Mouse (Mus musculus): ENCODE results near the gene Dusp2.

Dusp2 gene

DNA sequence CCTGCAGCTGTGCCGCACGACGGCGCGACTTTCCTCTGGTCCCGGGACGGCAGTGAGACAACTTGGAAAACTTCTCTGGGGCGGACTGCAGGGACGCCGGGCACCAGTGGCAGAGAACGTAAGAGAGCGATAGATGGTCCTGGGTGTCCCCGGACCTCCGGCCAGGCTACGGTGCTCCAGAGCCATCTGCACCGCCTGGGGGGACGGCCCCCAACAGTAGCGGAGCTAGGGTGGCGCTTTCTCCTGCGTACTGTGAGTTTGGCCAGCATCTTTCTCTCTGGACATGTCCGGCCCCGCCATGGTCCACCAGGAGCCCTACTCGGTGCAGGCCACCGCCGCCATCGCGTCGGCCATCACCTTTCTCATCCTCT, 27.3 kb downstream of the Dusp2 start:
- in situ Hi-C loops (cut with MboI; ENCODE audit: unreplicated experiment in 2 of 2) = loop anchor here (5.0 to 10.0 kb wide), 2 partner anchors 89 to 182 kb away; partner anchors contain the start of gene Prom2 (in 1 of the 2)

DNA sequence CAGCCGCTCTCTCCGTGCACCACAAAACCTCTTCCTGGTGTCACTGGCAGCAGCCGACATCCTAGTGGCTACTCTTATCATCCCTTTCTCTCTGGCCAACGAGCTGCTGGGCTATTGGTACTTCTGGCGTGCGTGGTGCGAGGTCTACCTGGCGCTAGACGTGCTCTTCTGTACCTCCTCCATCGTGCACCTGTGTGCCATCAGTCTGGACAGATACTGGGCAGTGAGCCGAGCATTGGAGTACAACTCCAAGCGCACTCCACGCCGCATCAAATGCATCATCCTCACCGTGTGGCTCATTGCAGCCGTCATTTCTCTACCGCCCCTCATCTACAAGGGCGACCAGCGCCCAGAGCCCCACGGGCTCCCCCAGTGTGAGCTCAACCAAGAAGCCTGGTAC, 27.7 kb downstream of the Dusp2 start:
- in situ Hi-C loops (cut with MboI; ENCODE audit: unreplicated experiment in 2 of 2) = loop anchor here (5.0 to 10.0 kb wide), 2 partner anchors 89 to 181 kb away; partner anchors contain the start of gene Prom2 (in 1 of the 2)

DNA sequence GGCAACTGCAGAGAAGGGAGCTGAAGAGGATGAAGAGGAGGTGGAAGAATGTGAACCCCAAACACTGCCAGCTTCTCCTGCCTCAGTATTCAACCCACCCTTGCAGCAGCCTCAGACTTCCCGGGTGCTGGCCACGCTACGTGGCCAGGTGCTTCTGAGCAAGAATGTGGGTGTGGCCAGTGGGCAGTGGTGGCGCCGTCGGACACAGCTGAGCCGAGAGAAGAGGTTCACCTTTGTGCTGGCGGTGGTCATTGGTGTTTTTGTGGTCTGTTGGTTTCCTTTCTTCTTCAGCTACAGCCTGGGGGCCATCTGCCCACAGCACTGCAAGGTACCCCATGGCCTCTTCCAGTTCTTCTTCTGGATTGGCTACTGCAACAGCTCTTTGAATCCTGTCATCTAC, 28.5 kb downstream of the Dusp2 start:
- in situ Hi-C loops (cut with MboI; ENCODE audit: unreplicated experiment in 2 of 2) = loop anchor here (5.0 to 10.0 kb wide), 2 partner anchors 88 to 180 kb away; partner anchors contain the start of gene Prom2 (in 1 of the 2)

DNA sequence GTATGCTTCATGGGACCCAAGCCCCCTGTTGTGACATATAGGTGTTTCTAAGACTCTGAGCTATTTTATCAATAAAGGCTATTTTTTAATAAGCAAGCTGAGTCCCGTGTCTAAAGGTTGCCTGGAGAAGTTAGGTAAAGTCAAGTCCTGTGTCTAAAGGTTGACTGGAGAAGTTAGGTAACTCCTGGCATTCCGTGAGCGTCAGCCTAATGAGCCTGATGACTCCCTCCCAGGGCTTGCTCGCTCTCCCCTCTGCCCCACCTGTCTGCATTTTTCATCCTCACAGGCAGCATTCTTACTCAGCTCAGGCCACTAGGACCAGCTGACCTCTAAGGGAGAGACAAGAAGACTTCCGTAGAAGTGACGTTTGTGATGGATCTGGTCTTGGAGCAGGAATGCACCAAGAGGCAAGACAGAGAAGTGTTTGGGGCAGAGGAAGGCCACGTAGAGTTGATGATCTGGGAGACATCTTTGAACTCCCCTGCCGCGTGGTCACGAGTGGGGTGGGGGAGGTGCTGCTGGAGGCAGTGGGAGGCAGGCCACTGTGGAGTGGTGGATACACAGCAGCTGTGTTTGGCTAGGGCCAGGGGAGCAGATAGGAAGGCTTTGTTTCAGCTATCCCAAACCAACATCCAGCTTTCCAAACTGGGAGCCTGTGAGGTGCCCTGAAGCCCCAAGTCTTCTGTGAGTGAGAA, 31.3 kb downstream of the Dusp2 start:
- in situ Hi-C loops (cut with MboI; ENCODE audit: unreplicated experiment in 2 of 2) = loop anchor here in 1 of 2 experiments (5.0 to 10.0 kb wide), 2 partner anchors 85 to 178 kb away; partner anchors contain the start of gene Prom2

DNA sequence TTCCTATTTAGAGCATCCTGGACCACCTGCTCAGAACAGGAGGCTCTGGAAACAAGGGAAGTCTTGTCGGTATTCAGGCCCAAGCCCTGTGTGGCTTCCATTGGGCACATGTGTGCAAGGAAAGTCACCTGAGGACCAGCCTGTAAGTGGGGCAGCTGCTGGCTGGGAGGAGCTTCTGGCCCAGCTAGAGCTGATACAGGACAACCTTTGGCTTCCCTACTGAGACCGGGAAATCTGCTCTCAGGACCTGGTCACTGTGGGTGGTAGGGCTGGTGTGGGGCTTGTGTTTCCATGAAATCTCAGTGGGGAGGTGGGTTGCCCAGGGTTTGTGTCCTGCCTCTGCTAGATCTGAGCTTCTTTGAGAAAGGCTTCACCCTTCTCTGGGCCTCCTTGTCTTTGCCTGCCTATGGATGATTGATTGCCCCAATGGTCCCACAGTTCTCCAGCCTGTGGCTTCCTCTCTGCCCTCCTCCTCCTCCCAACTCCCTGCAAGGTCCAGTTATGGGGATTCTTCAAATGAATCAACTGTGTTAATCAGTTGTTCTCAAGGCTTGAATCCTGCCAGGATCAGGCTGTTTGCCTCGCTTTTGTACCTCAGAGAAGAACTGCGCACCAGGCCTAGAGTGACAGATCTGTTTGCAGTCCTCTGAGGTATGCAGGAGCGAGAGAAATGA, 33.9 kb downstream of the Dusp2 start:
- in situ Hi-C loops (cut with MboI; ENCODE audit: unreplicated experiment in 2 of 2) = loop anchor here in 1 of 2 experiments (5.0 to 10.0 kb wide), 3 partner anchors 52 to 175 kb away; partner anchors contain the start of gene Prom2

DNA sequence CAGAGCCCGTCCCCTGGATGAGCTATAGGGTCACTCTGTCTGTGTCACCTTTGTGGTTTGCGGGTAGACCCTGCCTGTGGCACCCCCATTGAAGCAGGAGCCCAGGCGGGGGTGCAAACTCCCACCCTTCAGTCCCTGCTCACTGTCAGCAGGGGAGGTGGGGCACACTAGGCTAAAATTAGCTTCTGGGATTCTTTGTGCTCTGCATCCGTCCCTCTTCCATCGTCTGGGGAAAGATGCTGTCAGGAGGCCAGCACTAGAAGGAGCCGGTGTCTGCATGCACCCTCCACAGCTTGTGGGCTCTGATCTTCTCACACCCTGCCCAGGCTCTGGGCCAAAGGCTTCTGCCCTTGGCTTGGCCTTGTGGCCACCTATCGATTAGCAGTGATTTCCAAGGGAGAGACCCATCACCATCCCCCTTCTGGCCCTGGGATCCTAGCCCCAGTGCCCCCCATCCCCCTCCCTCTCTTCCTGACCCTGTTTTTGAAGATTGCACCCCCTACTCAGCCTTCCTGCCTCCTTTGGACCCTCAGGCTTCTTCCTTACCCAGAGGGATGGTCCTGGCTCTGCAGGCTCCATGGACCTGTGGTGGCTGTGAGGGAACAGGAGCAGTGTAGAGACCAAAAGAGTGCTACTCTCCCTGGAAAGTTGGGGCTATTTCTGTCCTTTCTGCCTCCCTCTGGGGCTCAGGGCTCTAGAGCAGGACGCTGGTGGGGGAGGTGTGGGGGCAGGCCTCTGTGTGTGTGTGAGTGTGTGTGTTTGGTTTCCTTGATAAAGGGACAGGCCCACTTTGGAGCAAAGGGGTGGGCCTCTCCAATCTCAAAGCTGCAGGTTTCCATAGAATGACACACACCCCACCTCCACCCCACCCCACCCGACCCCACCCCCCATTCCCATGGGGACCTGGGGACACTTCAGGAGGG, 34.9 kb downstream of the Dusp2 start:
- in situ Hi-C loops (cut with MboI; ENCODE audit: unreplicated experiment in 2 of 2) = loop anchor here in 1 of 2 experiments (5.0 kb wide), 1 partner anchor 51 kb away; no protein-coding TSS in a partner anchor

DNA sequence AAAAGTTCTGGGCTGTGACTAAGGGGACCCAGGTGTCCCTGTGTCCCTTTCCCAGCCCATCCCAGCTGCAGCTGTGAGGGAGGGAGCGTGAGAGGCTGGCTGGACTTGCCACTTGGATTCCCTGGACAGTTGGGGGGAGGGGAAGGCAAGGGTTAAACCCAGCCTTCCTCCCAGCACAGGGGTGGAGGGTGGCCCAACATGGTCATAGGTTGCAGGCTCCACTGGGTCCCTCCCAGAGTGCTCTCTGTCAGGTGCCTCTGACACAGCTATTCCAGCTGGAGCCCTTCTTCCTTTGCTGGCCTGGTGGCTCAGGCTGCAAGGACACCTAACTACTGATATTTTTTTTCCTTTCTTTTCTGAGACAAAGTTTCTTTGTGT, 35.5 kb downstream of the Dusp2 start:
- in situ Hi-C loops (cut with MboI; ENCODE audit: unreplicated experiment in 2 of 2) = loop anchor here in 1 of 2 experiments (5.0 kb wide), 1 partner anchor 51 kb away; no protein-coding TSS in a partner anchor

DNA sequence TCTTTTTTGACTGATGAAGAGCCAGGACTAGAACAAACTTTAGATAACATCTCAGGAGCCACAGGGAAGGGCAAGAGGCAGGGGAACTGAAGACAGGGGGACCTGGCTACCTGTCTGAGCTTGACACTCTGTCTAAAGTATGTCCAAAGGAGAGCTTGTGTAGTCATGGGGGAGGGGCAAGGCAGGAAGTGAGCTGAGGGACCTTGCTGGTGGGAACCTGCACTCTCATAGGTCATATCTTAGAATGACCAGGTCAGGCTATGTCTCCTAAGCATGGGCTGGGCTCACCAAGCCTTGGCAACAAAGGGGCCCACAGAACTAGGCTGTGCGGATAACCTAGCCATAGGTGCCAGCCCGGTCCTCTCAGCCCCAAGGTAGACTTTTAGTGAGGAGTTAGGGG, 36.1 kb downstream of the Dusp2 start:
- in situ Hi-C loops (cut with MboI; ENCODE audit: unreplicated experiment in 2 of 2) = loop anchor here in 1 of 2 experiments (5.0 kb wide), 1 partner anchor 50 kb away; no protein-coding TSS in a partner anchor

DNA sequence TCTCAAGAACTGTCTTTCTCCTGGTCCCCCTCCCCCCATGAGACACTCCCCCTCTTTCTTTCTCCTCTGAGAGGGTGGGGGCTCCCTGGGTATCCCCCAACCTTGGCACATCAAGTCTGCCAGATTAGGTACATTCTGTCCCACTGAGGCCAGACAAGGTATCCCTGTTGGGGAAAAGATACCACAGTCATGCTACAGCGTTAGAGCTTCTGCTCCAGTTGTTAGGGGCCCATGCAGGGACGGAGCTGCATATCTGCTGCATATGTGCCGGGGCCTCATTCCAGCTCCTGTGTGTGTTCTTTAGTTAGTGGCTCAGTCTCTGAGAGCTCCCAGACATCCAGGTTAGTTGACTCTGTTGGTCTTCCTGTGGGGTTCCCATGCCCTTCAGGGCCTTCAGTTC, 38.2 kb downstream of the Dusp2 start:
- in situ Hi-C loops (cut with MboI; ENCODE audit: unreplicated experiment in 2 of 2) = loop anchor here in 1 of 2 experiments (5.0 kb wide), 1 partner anchor 48 kb away; no protein-coding TSS in a partner anchor

DNA sequence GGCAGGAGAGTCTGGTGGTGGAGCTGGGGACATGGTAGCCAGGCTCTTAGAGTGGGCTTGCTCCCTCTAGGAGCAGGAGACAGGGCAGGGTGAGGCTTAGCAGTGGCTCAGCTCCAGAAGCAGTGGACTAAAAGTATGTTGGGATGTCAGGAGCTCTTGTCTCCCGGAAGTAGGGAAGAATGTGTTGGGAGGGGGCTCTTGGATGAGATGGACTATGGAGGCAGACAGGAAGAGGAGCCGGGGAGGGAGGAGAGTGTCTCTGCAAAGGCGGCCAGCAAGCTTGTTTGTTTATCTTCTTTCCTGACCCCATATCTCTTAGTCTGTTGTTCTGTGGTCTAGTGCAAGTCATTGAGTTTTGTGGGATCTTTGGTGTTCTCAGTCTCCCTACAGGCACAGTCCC, 39.1 kb downstream of the Dusp2 start:
- in situ Hi-C loops (cut with MboI; ENCODE audit: unreplicated experiment in 2 of 2) = no loop called here

DNA sequence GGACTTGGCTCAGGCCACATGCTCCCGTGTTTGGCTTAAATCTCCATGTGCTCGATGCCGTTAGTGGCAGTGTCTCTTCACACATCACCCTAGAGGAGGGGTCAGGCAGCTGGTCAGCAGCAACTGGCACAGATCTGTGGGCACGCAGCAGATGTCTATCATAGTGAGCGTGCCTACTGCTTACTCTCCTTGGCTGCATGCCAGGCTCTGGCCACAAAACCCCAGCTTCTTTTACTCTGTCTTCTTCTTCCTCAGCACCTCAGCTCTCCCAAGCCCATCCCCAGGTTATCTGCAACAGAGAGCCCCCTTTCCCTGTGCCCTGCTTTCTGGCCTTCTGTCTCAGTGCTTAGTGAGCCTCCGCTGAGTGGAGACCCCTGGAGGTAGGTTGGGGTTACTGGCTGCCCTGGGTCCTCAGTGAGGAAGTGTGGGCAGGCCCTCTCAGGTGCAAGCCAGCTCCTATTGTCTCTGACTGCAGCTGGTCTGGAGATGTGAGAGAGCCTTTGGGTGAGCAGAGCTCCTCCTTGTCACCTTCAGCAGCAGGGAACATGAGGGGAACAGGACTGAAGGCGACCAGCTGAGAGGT, 39.9 kb downstream of the Dusp2 start:
- in situ Hi-C loops (cut with MboI; ENCODE audit: unreplicated experiment in 2 of 2) = no loop called here

DNA sequence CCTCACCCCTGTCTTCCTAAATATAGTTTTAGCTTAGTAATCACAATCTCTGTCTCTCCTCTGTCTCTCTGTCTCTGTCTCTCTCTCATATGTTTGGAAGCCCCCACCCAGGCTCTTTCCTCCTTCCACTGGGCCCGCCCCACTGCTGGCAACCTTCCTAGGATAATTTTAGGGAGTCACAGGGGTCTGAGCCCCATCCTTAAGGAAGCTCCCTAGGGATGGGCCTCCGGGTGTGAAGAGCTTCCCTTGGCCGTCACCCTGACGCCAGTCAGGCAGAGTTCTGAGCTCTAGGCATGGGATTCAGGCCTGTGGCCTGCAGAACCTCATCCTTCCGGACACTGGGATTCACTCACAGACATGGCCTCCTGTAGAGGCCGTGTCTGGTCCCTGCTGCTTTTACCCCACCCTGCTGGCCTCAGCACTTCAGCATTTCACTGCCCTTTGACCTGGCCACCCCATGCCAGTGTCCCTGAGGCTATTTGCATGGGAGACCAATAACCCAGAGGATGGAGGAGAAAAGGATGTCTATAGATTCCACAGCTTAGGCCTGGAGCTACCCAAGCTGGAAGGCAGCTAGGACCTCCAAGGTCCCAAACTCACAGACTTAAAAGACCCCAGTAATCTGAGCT, 40.6 kb downstream of the Dusp2 start:
- in situ Hi-C loops (cut with MboI; ENCODE audit: unreplicated experiment in 2 of 2) = no loop called here

DNA sequence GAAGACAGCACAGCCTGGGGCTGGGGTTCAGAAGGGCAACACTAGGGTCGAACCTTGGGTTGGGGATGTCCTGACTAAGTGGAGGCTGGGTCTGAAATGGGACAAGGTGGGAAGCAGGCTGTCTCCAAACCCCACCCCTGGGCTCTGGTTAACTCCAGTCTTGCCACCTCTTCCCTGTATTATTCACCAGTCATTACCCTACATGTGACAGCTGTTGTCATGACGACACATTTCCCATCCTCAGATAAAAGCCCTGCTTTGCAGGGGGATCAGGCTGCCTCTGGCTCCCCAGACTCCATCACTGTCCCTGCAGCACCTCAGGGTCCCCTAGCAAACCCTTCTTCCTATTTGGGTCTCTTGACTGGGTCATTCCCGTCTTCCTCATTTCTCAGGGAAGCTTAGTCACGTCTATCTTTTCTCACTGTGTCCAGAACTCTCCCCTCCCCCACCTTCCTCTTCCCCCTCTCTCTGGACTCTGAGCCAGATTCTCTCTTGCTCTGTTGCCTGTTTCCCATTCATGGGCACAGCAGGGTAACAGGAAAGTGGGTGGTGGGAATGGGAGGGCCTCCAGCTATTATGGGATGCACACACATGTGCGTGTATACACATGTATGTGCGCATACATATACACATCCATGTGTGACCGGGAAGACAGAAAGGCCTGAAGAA, 42.1 kb downstream of the Dusp2 start:
- in situ Hi-C loops (cut with MboI; ENCODE audit: unreplicated experiment in 2 of 2) = no loop called here

DNA sequence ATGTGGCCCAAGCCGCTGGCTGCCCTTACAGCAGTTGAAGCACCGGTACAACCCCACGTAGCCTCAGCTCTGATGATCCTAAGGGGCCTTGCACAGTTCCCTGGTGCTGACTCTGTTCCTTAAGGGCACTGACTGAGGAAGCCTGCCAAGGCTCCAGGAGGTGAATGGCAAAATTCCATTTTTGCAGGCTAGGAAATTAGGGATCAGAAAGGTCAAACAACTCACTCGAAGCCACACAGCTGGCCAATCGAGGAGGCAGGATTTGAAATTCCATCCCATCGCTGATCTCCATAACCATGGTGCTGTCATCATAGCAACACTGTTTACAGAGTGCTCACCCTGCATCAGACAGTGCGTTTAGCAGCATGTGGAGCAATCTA, 42.6 kb downstream of the Dusp2 start:
- in situ Hi-C loops (cut with MboI; ENCODE audit: unreplicated experiment in 2 of 2) = no loop called here

DNA sequence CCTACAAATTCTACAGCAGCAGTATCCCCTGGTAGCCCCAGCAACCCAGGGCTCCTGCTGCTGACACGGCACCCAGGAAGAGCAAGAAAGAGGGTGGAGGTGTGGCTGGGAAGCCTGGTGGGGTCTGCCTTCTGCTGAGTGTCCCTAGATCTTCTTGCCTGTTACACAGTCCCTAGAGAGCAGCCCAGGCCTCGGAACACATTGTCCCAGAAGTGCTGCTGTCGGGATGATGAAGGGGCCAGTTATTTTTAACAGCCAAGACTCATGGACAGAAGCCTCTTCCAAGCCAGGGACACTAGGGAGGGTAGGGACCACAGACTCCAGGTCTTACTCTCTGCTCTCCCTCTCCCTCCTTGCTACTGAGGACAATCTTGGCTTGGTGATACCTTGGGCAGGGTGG, 43.3 kb downstream of the Dusp2 start:
- in situ Hi-C loops (cut with MboI; ENCODE audit: unreplicated experiment in 2 of 2) = no loop called here

DNA sequence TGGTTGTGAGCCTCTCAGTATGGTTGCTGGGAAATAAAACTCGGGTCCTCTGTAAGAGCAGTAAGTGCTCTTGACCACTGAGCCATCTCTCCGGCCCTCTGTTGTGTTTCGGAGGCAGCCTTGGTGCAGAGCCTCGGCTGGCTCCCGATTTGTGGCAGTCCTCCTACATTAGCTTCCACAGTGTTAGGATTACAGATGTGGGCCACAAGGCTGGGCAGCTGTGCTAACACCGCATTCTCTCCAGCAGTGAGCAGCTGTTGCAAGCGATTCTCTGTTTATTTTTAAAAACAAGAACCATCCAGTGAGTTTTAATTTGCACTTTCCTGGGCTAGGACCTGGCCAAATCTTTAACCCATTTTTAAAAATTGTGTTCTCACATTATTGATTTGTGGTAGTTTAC, 47.9 kb downstream of the Dusp2 start:
- in situ Hi-C loops (cut with MboI; ENCODE audit: unreplicated experiment in 2 of 2) = no loop called here

DNA sequence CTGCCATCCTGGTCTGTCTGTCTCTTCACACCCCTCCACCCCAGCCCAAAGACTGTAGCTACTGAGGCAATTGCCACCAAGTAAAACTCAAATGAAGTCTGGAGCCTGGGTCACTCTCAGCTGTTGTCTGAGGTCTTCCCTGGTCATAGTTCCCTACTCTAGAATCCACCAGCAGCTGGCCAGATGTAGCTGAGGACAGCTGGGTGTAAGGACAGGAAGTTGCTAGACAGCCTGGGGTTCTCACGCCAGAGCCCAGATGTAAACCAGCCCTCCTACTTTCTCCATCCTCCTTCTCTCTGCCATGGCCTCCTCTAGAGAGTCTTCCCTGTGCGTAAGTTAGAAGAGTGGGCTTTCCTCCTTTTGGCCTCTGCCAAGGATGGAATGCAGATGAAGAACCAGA, 51.6 kb downstream of the Dusp2 start:
- in situ Hi-C loops (cut with MboI; ENCODE audit: unreplicated experiment in 2 of 2) = no loop called here

All from v-Abl transformed pro-B cells (cell line).